Mouse (Mus musculus) embryo, embryonic 10.5 days (tissue): ENCODE measurements around the gene Atp23.
"Not testable (repeated sequence)": the region's sequence is repeated elsewhere in the genome, so short reads cannot be mapped to it uniquely, and the experiment has no call there.

Source experiments
- DNase-seq: peaks from one replicate; pipeline ENCODE4 v3.0.0-alpha.2; 2015; ENCODE audit warnings: low spot score

The Atp23 gene

DNA sequence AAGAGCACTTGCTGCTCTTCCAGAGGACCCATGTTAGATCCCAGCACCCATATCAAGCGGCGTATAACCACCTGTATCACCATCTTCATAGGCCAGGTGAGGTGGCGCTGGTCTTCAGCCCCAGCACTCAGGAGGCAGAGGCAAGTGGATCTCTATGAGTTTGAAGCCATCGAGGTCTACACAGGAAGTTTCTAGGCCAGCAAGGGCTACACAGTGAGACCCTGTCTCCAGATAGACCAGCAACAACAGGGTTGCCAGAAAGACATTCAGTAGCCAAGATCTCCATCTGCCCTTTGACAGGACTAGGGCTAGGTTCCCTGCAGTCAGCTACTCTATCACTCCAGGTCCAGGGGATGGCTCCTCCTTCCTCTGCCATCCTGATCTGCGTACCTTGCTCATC lies 5.7 kb upstream of the Atp23 start:
- DNase-seq = no peak

DNA sequence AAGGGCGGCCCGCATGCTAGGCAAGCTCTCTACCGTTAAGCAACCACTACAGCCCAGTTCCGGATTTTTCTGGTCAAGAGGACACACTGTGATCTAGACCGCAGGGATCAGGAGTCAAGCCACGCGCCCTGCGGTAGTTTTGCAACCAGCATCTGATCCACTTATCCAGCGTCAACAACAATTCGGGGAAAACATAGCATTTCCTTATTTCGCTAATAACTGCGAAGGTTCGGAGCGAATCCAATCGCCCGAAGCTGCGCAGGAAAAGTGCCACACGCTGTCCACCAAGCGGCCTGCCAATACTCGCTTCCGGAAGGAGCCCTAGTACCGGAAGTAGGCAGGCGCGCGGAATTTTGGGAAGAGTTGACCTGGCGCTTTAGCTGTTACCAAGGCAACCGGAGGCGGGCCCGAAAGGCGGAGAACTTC lies 4.5 kb upstream of the Atp23 start:
- peak; percentile 98 for DNase-seq

- no peak for DNase-seq
Measured at GRCm38 (mm10) chr10:126905086-126905485, 3.9 kb upstream of the Atp23 start.

- no peak for DNase-seq
Measured at GRCm38 (mm10) chr10:126904221-126904620, 3.1 kb upstream of the Atp23 start.

GRCm38 (mm10) chr10:126901488-126901843 lies 311 bp upstream of the Atp23 start:
- DNase-seq = no peak

DNA sequence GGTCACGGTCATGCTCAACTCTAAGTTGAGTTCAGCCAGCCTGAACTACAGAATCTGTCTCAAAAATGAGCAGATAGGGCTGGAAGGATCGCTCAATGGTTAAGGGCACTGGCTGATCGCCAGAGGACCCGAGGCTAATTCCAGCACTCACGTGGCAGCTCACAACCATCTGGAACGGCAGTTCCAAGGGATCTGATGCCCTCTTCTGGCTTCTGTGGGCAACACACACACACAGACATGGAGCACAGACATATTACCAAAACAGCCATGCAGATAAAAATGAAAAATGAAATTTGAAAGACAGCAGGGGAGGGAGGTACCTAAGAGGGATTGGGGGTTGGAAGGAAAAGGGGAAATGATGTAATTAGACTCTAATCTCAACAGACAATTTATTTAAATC lies 5.3 kb downstream of the Atp23 start:
- no peak for DNase-seq

- no peak for DNase-seq
Measured at GRCm38 (mm10) chr10:126894061-126894460, 7.1 kb downstream of the Atp23 start.

DNA sequence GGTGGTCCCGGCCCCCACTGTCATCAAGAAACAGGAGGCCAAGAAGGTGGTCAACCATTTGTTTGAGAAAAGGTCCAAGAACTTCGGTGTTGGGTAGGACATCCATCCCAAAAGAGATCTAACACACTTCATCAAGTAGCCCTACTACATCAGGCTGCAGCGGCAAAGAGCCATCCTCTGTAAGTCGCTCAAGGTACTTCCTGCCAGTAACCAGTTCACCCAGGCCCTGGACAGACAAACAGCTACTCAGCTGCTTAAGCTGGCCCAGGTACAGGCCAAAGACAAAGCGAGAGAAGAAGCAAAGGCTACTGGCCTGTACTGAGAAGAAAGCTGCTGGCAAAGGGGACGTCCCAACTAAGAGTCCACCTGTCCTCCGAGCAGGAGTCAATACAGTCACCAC lies 8.0 kb downstream of the Atp23 start:
- no peak for DNase-seq

GRCm38 (mm10) chr10:126873755-126874154 lies 27.4 kb downstream of the Atp23 start:
- DNase-seq = no peak

DNA sequence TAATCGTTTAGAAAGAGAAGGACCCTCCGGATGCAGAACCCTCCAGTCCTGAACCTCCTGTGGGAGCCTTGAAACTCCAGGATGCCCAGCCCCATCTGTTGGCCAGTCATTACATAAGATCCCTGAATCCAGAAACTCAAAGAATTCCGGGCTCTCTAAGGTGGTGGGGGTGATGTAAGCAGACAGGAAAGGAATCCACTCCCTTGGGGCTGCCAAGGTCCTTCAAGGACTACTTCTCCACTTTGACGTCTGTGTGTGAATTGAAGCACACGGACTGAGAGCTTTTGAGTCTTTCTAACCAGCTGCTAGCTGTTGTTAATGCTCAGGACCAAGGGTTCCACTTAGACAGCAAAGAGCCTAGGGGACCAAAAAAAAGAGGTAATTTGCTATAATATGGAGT lies 28.9 kb downstream of the Atp23 start:
- DNase-seq = no peak

GRCm38 (mm10) chr10:126869372-126870318 lies 31.5 kb downstream of the Atp23 start:
- DNase-seq = peak; percentile 78

- no peak for DNase-seq
Measured at GRCm38 (mm10) chr10:126865284-126865683, 35.9 kb downstream of the Atp23 start.

DNA sequence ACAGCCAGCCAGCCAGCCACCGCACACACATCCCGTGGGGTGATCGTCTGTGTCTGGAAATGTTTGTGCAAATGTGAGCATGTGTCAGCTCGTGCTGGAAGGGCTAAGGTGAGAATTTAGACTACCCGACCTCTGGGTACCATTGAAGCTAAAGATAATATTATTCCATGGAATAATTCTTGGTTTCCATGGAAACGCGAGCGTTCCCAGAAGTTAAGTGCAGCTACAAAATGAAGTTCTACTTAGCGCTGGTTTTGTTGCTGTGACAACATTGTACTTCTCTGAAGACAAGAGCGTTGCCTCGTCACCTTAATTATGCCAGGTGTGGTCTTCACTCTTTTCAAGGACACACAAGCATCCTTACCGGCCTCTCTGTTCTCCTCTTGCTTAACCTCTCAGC lies 39.0 kb downstream of the Atp23 start:
- DNase-seq = peak; percentile 28

DNA sequence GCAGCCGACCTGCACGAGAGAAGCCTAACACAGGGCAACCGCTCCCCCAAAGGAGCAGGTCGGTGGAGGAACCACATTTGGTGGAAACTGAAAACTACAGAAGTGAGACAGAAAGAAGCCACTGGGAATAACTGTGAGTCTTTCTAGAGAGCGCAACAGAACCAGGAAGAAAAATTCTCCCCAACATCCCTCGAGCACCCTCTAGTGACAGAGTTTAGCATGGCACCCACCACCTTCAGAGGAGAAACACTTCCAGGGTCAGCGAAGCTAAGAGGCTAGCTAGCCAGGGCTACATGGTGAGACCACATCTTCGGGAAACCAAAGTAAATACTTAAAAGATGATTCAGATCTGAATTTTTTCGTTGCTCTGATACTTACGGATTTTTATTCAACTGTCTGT lies 47.9 kb downstream of the Atp23 start:
- DNase-seq = peak; percentile 48

DNA sequence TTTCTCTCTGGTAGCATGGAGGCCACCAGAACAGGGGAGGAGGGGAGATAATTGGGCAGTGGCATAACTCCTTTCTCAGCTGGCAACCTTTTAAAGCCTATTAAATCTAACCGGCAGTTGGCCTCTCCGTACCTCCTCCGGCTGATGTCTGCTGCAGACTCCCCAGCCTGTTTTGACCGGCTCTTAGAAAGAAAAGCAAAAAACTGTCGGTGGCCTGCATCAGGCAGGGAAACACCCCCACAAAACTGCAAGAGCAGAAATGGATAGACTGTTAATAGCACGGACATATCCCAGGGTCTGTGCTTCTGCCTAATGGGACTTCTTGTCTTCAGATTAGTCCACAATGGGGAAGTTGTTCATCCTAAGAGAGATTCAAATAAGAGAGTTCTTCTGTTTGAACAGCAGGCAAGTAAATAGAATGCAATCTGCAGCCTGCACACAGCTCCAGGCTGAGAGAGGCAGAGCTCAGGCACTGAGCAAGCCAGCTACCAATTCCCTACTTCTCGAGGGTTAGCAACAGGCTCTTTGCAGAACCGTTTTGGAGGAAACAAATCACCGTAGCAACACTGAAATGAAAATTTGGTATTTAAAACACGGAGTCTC lies 55.7 kb downstream of the Atp23 start:
- peak; percentile 74 for DNase-seq

DNA sequence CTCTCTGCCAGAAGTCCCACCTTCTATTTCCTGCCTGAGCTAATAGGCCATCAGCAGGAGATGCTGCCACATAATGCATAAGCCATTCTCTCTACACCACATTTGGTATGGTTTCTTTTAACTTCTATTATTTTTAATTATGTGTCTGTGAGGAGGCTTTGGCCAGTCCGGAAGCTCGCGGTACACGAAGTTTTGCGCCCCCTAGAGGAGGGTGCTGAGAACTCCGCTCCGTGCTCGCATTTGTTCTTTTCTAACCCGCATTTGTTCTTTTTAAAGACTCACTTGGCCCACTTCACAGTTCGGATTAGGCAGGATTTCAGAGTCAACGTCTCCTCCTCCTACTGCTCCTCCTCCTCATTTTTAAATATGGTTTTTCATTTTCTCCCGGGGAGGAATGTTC lies 56.5 kb downstream of the Atp23 start:
- DNase-seq = peak; percentile 65

- DNase-seq = no peak
Measured at GRCm38 (mm10) chr10:126840266-126840665, 60.9 kb downstream of the Atp23 start.

GRCm38 (mm10) chr10:126833006-126833405 lies 68.1 kb downstream of the Atp23 start:
- DNase-seq = peak; percentile 42

GRCm38 (mm10) chr10:126831329-126831728 lies 69.8 kb downstream of the Atp23 start:
- no peak for DNase-seq

DNA sequence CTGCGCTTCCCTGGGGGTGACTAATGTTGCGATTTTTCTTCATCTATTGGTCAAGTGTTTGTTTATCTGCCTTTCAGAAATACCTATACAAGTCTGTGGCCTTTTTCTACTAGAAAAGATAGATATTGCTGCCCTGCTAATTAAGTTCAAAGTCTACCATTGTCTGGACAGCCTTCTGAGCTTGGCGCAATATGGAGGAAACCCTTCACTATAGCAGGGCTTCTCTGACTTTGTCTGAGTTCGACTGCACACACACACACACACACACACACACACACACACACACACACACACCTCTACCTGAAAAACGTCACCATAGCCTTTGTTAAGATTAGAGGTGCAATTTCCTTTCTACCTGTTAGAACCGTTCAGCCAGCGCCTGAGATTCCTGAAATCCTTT lies 72.5 kb downstream of the Atp23 start:
- DNase-seq = no peak

DNA sequence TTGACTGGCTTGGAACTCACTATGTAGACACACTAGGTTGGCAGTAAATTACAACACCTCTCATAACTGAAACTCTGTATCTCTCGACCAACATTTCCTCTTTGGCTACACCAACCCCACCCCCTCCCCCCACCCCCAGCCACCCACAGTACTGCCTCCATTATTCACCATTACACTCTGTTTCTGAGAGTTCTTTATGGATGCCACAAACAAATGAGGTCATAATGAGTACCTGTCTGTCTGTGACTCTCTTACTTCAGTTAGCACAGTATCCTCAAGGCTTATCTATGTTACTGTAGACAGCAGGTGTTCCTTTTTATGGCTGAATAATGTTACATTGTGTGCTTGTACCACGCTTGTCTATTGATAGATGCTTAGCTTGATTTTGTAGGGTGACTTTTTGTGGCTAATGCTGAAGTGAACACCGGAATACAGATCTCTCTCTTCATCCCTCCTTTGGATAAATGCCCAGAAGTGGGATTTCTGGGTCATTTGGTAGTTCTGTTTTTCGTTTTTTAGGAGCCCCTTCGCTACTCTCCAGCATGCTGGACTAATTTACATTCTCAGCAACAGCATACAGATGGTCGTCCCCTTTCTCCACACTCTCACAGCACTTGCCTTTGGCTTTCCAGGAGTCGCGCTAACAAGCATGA lies 73.1 kb downstream of the Atp23 start:
- DNase-seq = no peak

DNA sequence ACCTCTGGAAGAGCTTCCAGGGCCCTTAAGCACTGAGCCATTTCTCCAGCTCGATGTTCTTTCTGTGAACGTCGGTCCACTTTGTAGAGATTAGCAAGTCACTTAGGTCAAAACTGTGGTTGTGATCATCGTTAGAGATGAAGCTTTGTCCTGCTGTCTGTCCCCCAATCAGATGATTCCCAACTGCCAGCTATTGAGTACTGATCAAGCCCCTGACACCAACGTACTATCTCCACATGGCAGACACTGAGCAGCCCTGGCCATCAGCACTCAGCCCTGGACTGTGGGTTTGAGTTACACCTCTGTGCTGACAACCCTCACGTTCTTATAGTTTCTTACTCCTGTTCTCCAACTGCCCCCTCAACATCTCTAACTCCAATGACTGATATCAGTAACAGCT lies 74.2 kb downstream of the Atp23 start:
- no peak for DNase-seq

GRCm38 (mm10) chr10:126826216-126826615 lies 74.9 kb downstream of the Atp23 start:
- DNase-seq = not testable (repeated sequence)
